Mouse (Mus musculus) intestine, embryonic 14.5 days (tissue): ENCODE data around the gene Tab1. TPM values are rescaled to one million over a fixed set of nuclear protein-coding genes. Genes with fewer than 3 reads are reported as not detected.
A peak's percentile ranks its signal among the peaks of the same experiment; 100 is the strongest.

Experiments used
- ATAC-seq: fragments of 200-750 bp; cut with Nextera tagmentation; replicated peaks from 2 replicates; pipeline ENCODE4 v1.8.0; 2017; ENCODE audit warnings: low read depth, moderate number of reproducible peaks, moderate TSS enrichment, moderate library complexity; ENCODE audit not compliant: low FRiP score, low TSS enrichment
- DNase-seq: peaks from one replicate; pipeline ENCODE4 v3.0.0-alpha.2; 2018; ENCODE audit warnings: low spot score
- H3K27ac ChIP-seq: fragments of 300-500 bp; sonication (generic); 2 replicates; pipeline ENCODE4 v1.5.1; 2014; ENCODE audit warnings: low read depth, mild to moderate bottlenecking, control low read depth
- H3K27me3 ChIP-seq: fragments of 300-500 bp; sonication (generic); replicated peaks from 2 replicates; pipeline ENCODE4 v1.6.1; 2014; ENCODE audit warnings: low read length, control low read depth; ENCODE audit not compliant: control insufficient read depth, insufficient read depth
- H3K36me3 ChIP-seq: fragments of 300-500 bp; sonication (generic); 2 replicates; pipeline ENCODE4 v1.6.1; 2014; ENCODE audit warnings: low read length, control low read depth; ENCODE audit not compliant: control insufficient read depth, insufficient read depth
- H3K4me1 ChIP-seq: fragments of 300-500 bp; sonication (generic); replicated peaks from 2 replicates; pipeline ENCODE4 v1.6.1; 2014; ENCODE audit warnings: low read length, control low read depth, mixed read lengths; ENCODE audit not compliant: control insufficient read depth, insufficient read depth
- H3K4me2 ChIP-seq: fragments of 300-500 bp; sonication (generic); 2 replicates; pipeline ENCODE4 v1.6.1; 2014; ENCODE audit warnings: low read length
- H3K4me3 ChIP-seq: fragments of 300-500 bp; sonication (generic); 2 replicates; pipeline ENCODE4 v1.5.1; 2014; ENCODE audit warnings: low read depth, low read length, control low read depth, mixed read lengths
- H3K9ac ChIP-seq: fragments of 300-500 bp; sonication (generic); 2 replicates; pipeline ENCODE4 v1.6.1; 2014; ENCODE audit warnings: mild to moderate bottlenecking, low read length
- H3K9me3 ChIP-seq: fragments of 300-500 bp; sonication (generic); 2 replicates; pipeline ENCODE4 v1.6.1; 2016; ENCODE audit warnings: low read length, control low read depth; ENCODE audit not compliant: control insufficient read depth
- WGBS: fragments of 180-500 bp; shearing (Covaris S2); extraction: QIAGEN DNeasy Blood & Tissue Kit; methylation state at CpG from one replicate; pipeline ENCODE4 v1.1.7; 2014; 5-methylcytosine and 5-hydroxymethylcytosine counted together
- polyA plus RNA-seq: library from polyadenylated mRNA; unstranded; fragments of >200 nt; fragmentation: Nextera tagmentation; extraction: Ambion mirVana; gene quantifications from 2 replicates; pipeline ENCODE4 v1.2.1, GENCODE M21; 2014

The Tab1 gene
- polyA plus RNA-seq, 1 experiment from 2014 or later = 37.5 TPM

GRCm38 (mm10) chr15:80092041-80092441 lies 40.9 kb upstream of the Tab1 start:
- no peak for DNase-seq
- Histone ChIP-seq H3K27ac (no peak overlapping the region), H3K36me3 (no peaks in the 10 kb centered on the region), H3K4me1 (peaks cover 9% of the 10 kb centered on the region; the same call in 1 of the 2 replicates), H3K9ac (peak overlapping the region; percentile 50; the same call in 1 of the 2 replicates), H3K27me3 (peaks cover 35% of the 10 kb centered on the region), H3K4me3 (peak overlapping the region; percentile 56), H3K4me2 (peak overlapping the region; percentile 88), H3K9me3 (no peaks in the 10 kb centered on the region)
- ATAC-seq = no peak
- WGBS = 30% methylated on average over 7 of the region's 7 CpGs

GRCm38 (mm10) chr15:80092599-80092998 lies 40.3 kb upstream of the Tab1 start:
- 16% methylated on average over 8 of the region's 8 CpGs for WGBS

GRCm38 (mm10) chr15:80094201-80094600 lies 38.7 kb upstream of the Tab1 start:
- no peaks in the 10 kb centered on the region for H3K9me3 ChIP-seq
- no peak overlapping the region for H3K4me3 ChIP-seq
- no peak for ATAC-seq
- no peak overlapping the region for H3K27ac ChIP-seq
- H3K4me2 ChIP-seq = no peak overlapping the region
- H3K4me1 ChIP-seq = peaks cover 23% of the 10 kb centered on the region; the same call in 1 of the 2 replicates
- peaks cover 35% of the 10 kb centered on the region for H3K27me3 ChIP-seq
- no peaks in the 10 kb centered on the region for H3K36me3 ChIP-seq
- no peak for DNase-seq
- H3K9ac ChIP-seq = no peak overlapping the region
- 91% methylated on average over 13 of the region's 13 CpGs for WGBS

More at GRCm38 (mm10) chr15:80092599-80092998, 40.3 kb upstream of the Tab1 start:
- H3K4me1 ChIP-seq = peaks cover 14% of the 10 kb centered on the region; the same call in 1 of the 2 replicates
- H3K36me3 ChIP-seq = no peaks in the 10 kb centered on the region
- H3K4me2 ChIP-seq = peak overlapping the region; percentile 88
- peaks cover 35% of the 10 kb centered on the region for H3K27me3 ChIP-seq
- no peaks in the 10 kb centered on the region for H3K9me3 ChIP-seq
- H3K4me3 ChIP-seq = no peak overlapping the region
- no peak overlapping the region for H3K9ac ChIP-seq
- DNase-seq = no peak
- no peak overlapping the region for H3K27ac ChIP-seq
- no peak for ATAC-seq

- no peak for DNase-seq
- no peak overlapping the region for H3K27ac ChIP-seq
- 47% methylated on average over 1 of the region's 1 CpGs for WGBS
These were observed 37.3 kb upstream of the Tab1 start for GRCm38 (mm10) chr15:80095596-80095995.

GRCm38 (mm10) chr15:80096406-80096805 lies 36.5 kb upstream of the Tab1 start:
- H3K27me3 ChIP-seq = peaks cover 18% of the 10 kb centered on the region
- H3K9ac ChIP-seq = no peak overlapping the region
- DNase-seq = no peak
- no peaks in the 10 kb centered on the region for H3K36me3 ChIP-seq
- WGBS = 79% methylated on average over 10 of the region's 10 CpGs
- ATAC-seq = no peak
- H3K27ac ChIP-seq = no peak overlapping the region
- no peak overlapping the region for H3K4me3 ChIP-seq
- no peak overlapping the region for H3K4me2 ChIP-seq
- H3K4me1 ChIP-seq = peaks cover 18% of the 10 kb centered on the region; the same call in 1 of the 2 replicates
- no peaks in the 10 kb centered on the region for H3K9me3 ChIP-seq

More at GRCm38 (mm10) chr15:80095596-80095995, 37.3 kb upstream of the Tab1 start:
- peak; percentile 45 for ATAC-seq
- Histone ChIP-seq H3K9ac (no peak overlapping the region), H3K4me2 (no peak overlapping the region), H3K9me3 (no peaks in the 10 kb centered on the region), H3K27me3 (peaks cover 27% of the 10 kb centered on the region), H3K36me3 (no peaks in the 10 kb centered on the region), H3K4me3 (no peak overlapping the region), H3K4me1 (peaks cover 22% of the 10 kb centered on the region; the same call in 1 of the 2 replicates)

- peaks cover 16% of the 10 kb centered on the region; the same call in 1 of the 2 replicates for H3K4me1 ChIP-seq
- H3K27ac ChIP-seq = no peak overlapping the region
- H3K9ac ChIP-seq = 0 out of 2 replicates have a peak overlapping the region, but pooled peaks have one; percentile 20
- peak overlapping the region; percentile 2; the same call in 1 of the 2 replicates for H3K4me2 ChIP-seq
- H3K36me3 ChIP-seq = no peaks in the 10 kb centered on the region
- DNase-seq (peak; percentile 86), ATAC-seq (no peak)
- WGBS = 23% methylated on average over 20 of the region's 20 CpGs
- peaks cover 10% of the 10 kb centered on the region; the same call in 1 of the 2 replicates for H3K27me3 ChIP-seq
- no peaks in the 10 kb centered on the region for H3K9me3 ChIP-seq
- H3K4me3 ChIP-seq = no peak overlapping the region
These were observed 35.7 kb upstream of the Tab1 start for GRCm38 (mm10) chr15:80096946-80097881.

GRCm38 (mm10) chr15:80097999-80098461 lies 34.9 kb upstream of the Tab1 start:
- DNase-seq = no peak
- ATAC-seq = no peak
- Histone ChIP-seq H3K27ac (no peak overlapping the region), H3K4me2 (no peak overlapping the region), H3K36me3 (no peaks in the 10 kb centered on the region), H3K9ac (no peak overlapping the region), H3K27me3 (0 out of 2 replicates have a peak, but pooled peaks cover 3% of the 10 kb centered on the region), H3K4me3 (no peak overlapping the region), H3K4me1 (peaks cover 14% of the 10 kb centered on the region; the same call in 1 of the 2 replicates), H3K9me3 (no peaks in the 10 kb centered on the region)
- 37% methylated on average over 8 of the region's 8 CpGs for WGBS

- DNase-seq (no peak), ATAC-seq (no peak)
- H3K4me1 ChIP-seq = peaks cover 14% of the 10 kb centered on the region; the same call in 1 of the 2 replicates
- WGBS = 37% methylated on average over 9 of the region's 9 CpGs
- no peak overlapping the region for H3K27ac ChIP-seq
- no peak overlapping the region for H3K4me3 ChIP-seq
- no peaks in the 10 kb centered on the region for H3K9me3 ChIP-seq
- no peak overlapping the region for H3K9ac ChIP-seq
- H3K4me2 ChIP-seq = no peak overlapping the region
- H3K36me3 ChIP-seq = no peaks in the 10 kb centered on the region
- 0 out of 2 replicates have a peak, but pooled peaks cover 2% of the 10 kb centered on the region for H3K27me3 ChIP-seq
These were observed 34.1 kb upstream of the Tab1 start for GRCm38 (mm10) chr15:80098809-80099208.
